Mouse (Mus musculus) neural tube, embryonic 11.5 days (tissue): ENCODE measurements around the gene Ipmk. TPM values are rescaled to one million over a fixed set of nuclear protein-coding genes. Genes with fewer than 3 reads are reported as not detected.

Source experiments
- ATAC-seq: fragments of 200-750 bp; cut with Nextera tagmentation; 2 replicates; pipeline ENCODE4 v1.8.0; 2017; ENCODE audit warnings: moderate number of reproducible peaks, mild to moderate bottlenecking, moderate TSS enrichment, moderate library complexity; ENCODE audit not compliant: insufficient read depth, low FRiP score, low TSS enrichment
- DNase-seq: peaks from one replicate; pipeline ENCODE4 v3.0.0-alpha.2; 2015; ENCODE audit warnings: low spot score
- H3K27ac ChIP-seq: fragments of 300-500 bp; sonication (generic); 2 replicates; pipeline ENCODE4 v1.5.1; 2014; ENCODE audit warnings: low read depth, mild to moderate bottlenecking, low read length
- H3K27me3 ChIP-seq: fragments of 300-500 bp; sonication (generic); 2 replicates; pipeline ENCODE4 v1.6.1; 2014; ENCODE audit warnings: mild to moderate bottlenecking, low read length, mixed read lengths; ENCODE audit not compliant: control insufficient read depth, insufficient read depth
- H3K36me3 ChIP-seq: fragments of 300-500 bp; sonication (generic); 2 replicates; pipeline ENCODE4 v1.6.1; 2014; ENCODE audit warnings: mild to moderate bottlenecking, low read length, moderate library complexity, mixed read lengths; ENCODE audit not compliant: control insufficient read depth, insufficient read depth
- H3K4me1 ChIP-seq: fragments of 300-500 bp; sonication (generic); 2 replicates; pipeline ENCODE4 v1.6.1; 2014; ENCODE audit warnings: low read length, mixed read lengths; ENCODE audit not compliant: control insufficient read depth, insufficient read depth
- H3K4me2 ChIP-seq: fragments of 300-500 bp; sonication (generic); 2 replicates; pipeline ENCODE4 v1.6.1; 2014; ENCODE audit warnings: low read depth, mild to moderate bottlenecking, moderate library complexity
- H3K4me3 ChIP-seq: fragments of 300-500 bp; sonication (generic); 2 replicates; pipeline ENCODE4 v1.5.1; 2014; ENCODE audit warnings: low read depth, low read length
- H3K9ac ChIP-seq: fragments of 300-500 bp; sonication (generic); 2 replicates; pipeline ENCODE4 v1.6.1; 2014; ENCODE audit warnings: mild to moderate bottlenecking, low read length
- H3K9me3 ChIP-seq: fragments of 300-500 bp; sonication (generic); 2 replicates; pipeline ENCODE4 v1.6.1; 2016; ENCODE audit warnings: low read length; ENCODE audit not compliant: control insufficient read depth
- WGBS: fragments of 180-500 bp; shearing (Covaris S2); extraction: QIAGEN DNeasy Blood & Tissue Kit; methylation state at CpG from one replicate; pipeline ENCODE4 v1.1.7; 2014; 5-methylcytosine and 5-hydroxymethylcytosine counted together
- polyA plus RNA-seq: library from polyadenylated mRNA; unstranded; fragments of >200 nt; fragmentation: Nextera tagmentation; extraction: Ambion mirVana; gene quantifications from 2 replicates; pipeline ENCODE4 v1.2.1, GENCODE M21; 2014

Gene Ipmk
- polyA plus RNA-seq, 1 experiment from 2014 or later, result 23.6 TPM

GRCm38 (mm10) chr10:71331908-71332307 is 15.7 kb upstream of the Ipmk start:
- no peaks in the 10 kb centered on the region for H3K4me1 ChIP-seq
- DNase-seq (no peak), ATAC-seq (no peak)
- peaks cover 3% of the 10 kb centered on the region for H3K36me3 ChIP-seq
- WGBS, result 96% methylated on average over 7 of the region's 7 CpGs
- no peak overlapping the region for H3K9ac ChIP-seq
- H3K4me2 ChIP-seq, result no peak overlapping the region
- H3K4me3 ChIP-seq, result no peak overlapping the region
- H3K9me3 ChIP-seq, result no peaks in the 10 kb centered on the region
- H3K27ac ChIP-seq, result no peak overlapping the region
- H3K27me3 ChIP-seq, result no peaks in the 10 kb centered on the region

- DNase-seq (no peak), ATAC-seq (no peak)
- Histone ChIP-seq H3K27me3 (no peaks in the 10 kb centered on the region), H3K4me3 (no peak overlapping the region), H3K4me1 (no peaks in the 10 kb centered on the region), H3K9ac (no peak overlapping the region), H3K36me3 (peaks cover 3% of the 10 kb centered on the region), H3K27ac (no peak overlapping the region), H3K4me2 (no peak overlapping the region), H3K9me3 (no peaks in the 10 kb centered on the region)
- WGBS, result 96% methylated on average over 4 of the region's 4 CpGs
Observed at GRCm38 (mm10) chr10:71332376-71332775, 15.2 kb upstream of the Ipmk start.

- no peak overlapping the region for H3K4me2 ChIP-seq
- DNase-seq (no peak), ATAC-seq (no peak)
- H3K27ac ChIP-seq, result no peak overlapping the region
- H3K9ac ChIP-seq, result no peak overlapping the region
- WGBS, result 93% methylated on average over 9 of the region's 9 CpGs
- H3K4me1 ChIP-seq, result no peaks in the 10 kb centered on the region
- H3K27me3 ChIP-seq, result no peaks in the 10 kb centered on the region
- no peak overlapping the region for H3K4me3 ChIP-seq
- peaks cover 3% of the 10 kb centered on the region for H3K36me3 ChIP-seq
- H3K9me3 ChIP-seq, result no peaks in the 10 kb centered on the region
Observed at GRCm38 (mm10) chr10:71332859-71333258, 14.7 kb upstream of the Ipmk start.

- ATAC-seq, result no peak
- DNase-seq, result no peak
- Histone ChIP-seq H3K36me3 (no peaks in the 10 kb centered on the region), H3K4me1 (no peaks in the 10 kb centered on the region), H3K9me3 (no peaks in the 10 kb centered on the region), H3K4me3 (no peak overlapping the region), H3K27ac (no peak overlapping the region), H3K4me2 (no peak overlapping the region), H3K27me3 (no peaks in the 10 kb centered on the region), H3K9ac (no peak overlapping the region)
- WGBS, result 86% methylated on average over 2 of the region's 2 CpGs
Observed at GRCm38 (mm10) chr10:71337733-71338132, 9.8 kb upstream of the Ipmk start.

GRCm38 (mm10) chr10:71338156-71338905 is 9.2 kb upstream of the Ipmk start:
- Histone ChIP-seq H3K27ac (no peak overlapping the region), H3K9ac (no peak overlapping the region), H3K27me3 (no peaks in the 10 kb centered on the region), H3K4me3 (no peak overlapping the region), H3K36me3 (no peaks in the 10 kb centered on the region), H3K4me1 (no peaks in the 10 kb centered on the region), H3K9me3 (no peaks in the 10 kb centered on the region), H3K4me2 (no peak overlapping the region)
- 89% methylated on average over 8 of the region's 8 CpGs for WGBS
- ATAC-seq, result no peak
- no peak for DNase-seq

GRCm38 (mm10) chr10:71339463-71339862 is 8.1 kb upstream of the Ipmk start:
- Histone ChIP-seq H3K4me2 (no peak overlapping the region), H3K27me3 (no peaks in the 10 kb centered on the region), H3K4me3 (no peak overlapping the region), H3K9ac (no peak overlapping the region), H3K4me1 (0 out of 2 replicates have a peak, but pooled peaks cover 2% of the 10 kb centered on the region), H3K27ac (no peak overlapping the region), H3K36me3 (no peaks in the 10 kb centered on the region), H3K9me3 (no peaks in the 10 kb centered on the region)
- 69% methylated on average over 4 of the region's 4 CpGs for WGBS
- no peak for DNase-seq
- ATAC-seq, result no peak

- no peak overlapping the region for H3K27ac ChIP-seq
- ATAC-seq (no peak), DNase-seq (no peak)
- no peaks in the 10 kb centered on the region for H3K9me3 ChIP-seq
- H3K9ac ChIP-seq, result no peak overlapping the region
- 0 out of 2 replicates have a peak, but pooled peaks cover 2% of the 10 kb centered on the region for H3K4me1 ChIP-seq
- no peaks in the 10 kb centered on the region for H3K27me3 ChIP-seq
- no peak overlapping the region for H3K4me2 ChIP-seq
- 90% methylated on average over 2 of the region's 2 CpGs for WGBS
- no peaks in the 10 kb centered on the region for H3K36me3 ChIP-seq
- H3K4me3 ChIP-seq, result no peak overlapping the region
Observed at GRCm38 (mm10) chr10:71340195-71340594, 7.4 kb upstream of the Ipmk start.

- DNase-seq (no peak), ATAC-seq (no peak)
- Histone ChIP-seq H3K36me3 (no peaks in the 10 kb centered on the region), H3K9me3 (no peaks in the 10 kb centered on the region), H3K27me3 (no peaks in the 10 kb centered on the region), H3K4me3 (no peak overlapping the region), H3K4me1 (0 out of 2 replicates have a peak, but pooled peaks cover 5% of the 10 kb centered on the region), H3K9ac (no peak overlapping the region), H3K4me2 (no peak overlapping the region), H3K27ac (no peak overlapping the region)
- WGBS, result 95% methylated on average over 9 of the region's 9 CpGs
Observed at GRCm38 (mm10) chr10:71341290-71341689, 6.3 kb upstream of the Ipmk start.
